Mouse (Mus musculus): ENCODE measurements at regions not wholly inside any gene's neighbourhood (a gene's known extent, or its start where the extent isn't known, plus 50 kb on each side); places are given as distances from the start of the nearest gene placed in this dataset.

GRCm38 (mm10) chr7:65244936-65245335 lies 88.6 kb upstream of the Fam189a1 start:
- DNase-seq (ENCODE audit: low read depth, low spot score), result no peak

- no peak for DNase-seq (ENCODE audit: low read depth, low spot score)
Observed at GRCm38 (mm10) chr7:65241208-65241607, 84.8 kb upstream of the Fam189a1 start.

GRCm38 (mm10) chr7:65235701-65236100 lies 79.3 kb upstream of the Fam189a1 start:
- DNase-seq (ENCODE audit: low read depth, low spot score), result no peak

- DNase-seq (ENCODE audit: low read depth, low spot score), result peak; percentile 23
Observed at GRCm38 (mm10) chr7:65233681-65234080, 77.3 kb upstream of the Fam189a1 start.

GRCm38 (mm10) chr7:65229306-65229705 lies 72.9 kb upstream of the Fam189a1 start:
- DNase-seq (ENCODE audit: low read depth, low spot score), result no peak

- no peak for DNase-seq (ENCODE audit: low read depth, low spot score)
Observed at GRCm38 (mm10) chr7:65226218-65226617, 69.8 kb upstream of the Fam189a1 start.

- DNase-seq (ENCODE audit: low read depth, low spot score), result no peak
Observed at GRCm38 (mm10) chr7:65213216-65213925, 57.0 kb upstream of the Fam189a1 start.

GRCm38 (mm10) chr7:65207240-65207639 lies 50.9 kb upstream of the Fam189a1 start:
- DNase-seq (ENCODE audit: low read depth, low spot score), result no peak

Data from ES-CJ7 (cell line).